Mouse (Mus musculus): ENCODE measurements around the gene AC161166.1. TPM values are rescaled to one million over a fixed set of nuclear protein-coding genes. Genes with fewer than 3 reads are reported as not detected.
A peak's percentile ranks its signal among the peaks of the same experiment; 100 is the strongest.

AC161166.1 gene
- 0.62 and 0.72 TPM in 2 replicates for polyA plus RNA-seq (2015; fragmentation: Nextera tagmentation; extraction: Ambion mirVana)

DNA sequence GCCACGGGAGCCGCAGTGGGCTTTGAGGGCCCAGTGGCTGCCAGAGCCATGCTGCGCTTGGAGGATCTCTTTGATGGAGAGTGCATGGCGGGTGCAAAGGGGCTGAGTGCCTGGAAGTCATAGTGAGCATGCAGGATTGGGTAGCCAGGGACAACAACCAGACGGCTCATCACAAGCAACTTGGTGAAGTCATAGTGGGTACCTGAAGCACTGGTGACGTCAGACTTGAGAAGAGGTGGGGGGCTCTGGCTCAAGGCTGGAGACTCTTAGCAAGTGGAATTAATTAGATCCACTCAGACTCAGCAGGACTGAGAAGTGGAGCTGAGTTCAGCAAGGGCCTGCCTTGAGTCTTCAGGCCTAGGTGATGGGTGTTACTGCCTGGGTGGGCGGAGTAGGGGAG lies at the start of gene AC161166.1:
Gene AC161166.1 (minus strand): TSS at position 101 of the 400 bp plus-strand sequence.
- Histone ChIP-seq H3K27me3 (no peaks in the 10 kb centered on the region), H3K4me3 (replicated peaks) (no peak within 1 kb of the TSS), H3K4me2 (replicated peaks) (no peak within 1 kb of the TSS), H3K36me3 (peaks cover 31% of the 10 kb centered on the region), H3K27ac (replicated peaks) (no peak within 1 kb of the TSS), H3K9me3 (replicated peaks) (no peaks in the 10 kb centered on the region), H3K4me1 (0 out of 2 replicates have a peak, but pooled peaks cover 17% of the 10 kb centered on the region), H3K9ac (no peak within 1 kb of the TSS)
- WGBS: 91% methylated on average over 7 of the region's 7 CpGs
- ATAC-seq (ENCODE audit: insufficient number of reproducible peaks, low FRiP score, low TSS enrichment, low read depth): no peak

GRCm38 (mm10) chr7:24561450-24561849 lies 49.2 kb upstream of the AC161166.1 start:
- Histone ChIP-seq H3K36me3 (peaks cover 67% of the 10 kb centered on the region), H3K4me2 (replicated peaks) (no peak overlapping the region), H3K4me1 (no peaks in the 10 kb centered on the region), H3K4me3 (replicated peaks) (no peak overlapping the region), H3K27ac (replicated peaks) (no peak overlapping the region), H3K9ac (no peak overlapping the region), H3K9me3 (replicated peaks) (no peaks in the 10 kb centered on the region), H3K27me3 (no peaks in the 10 kb centered on the region)
- WGBS: 85% methylated on average over 4 of the region's 4 CpGs
- ATAC-seq (ENCODE audit: insufficient number of reproducible peaks, low FRiP score, low TSS enrichment, low read depth): no peak

- H3K9ac ChIP-seq: no peak overlapping the region
- 88% methylated on average over 10 of the region's 10 CpGs for WGBS
- H3K4me2 ChIP-seq (replicated peaks): no peak overlapping the region
- ATAC-seq (ENCODE audit: insufficient number of reproducible peaks, low FRiP score, low TSS enrichment, low read depth): no peak
- no peaks in the 10 kb centered on the region for H3K4me1 ChIP-seq
- no peak overlapping the region for H3K4me3 ChIP-seq (replicated peaks)
- no peaks in the 10 kb centered on the region for H3K27me3 ChIP-seq
- peaks cover 59% of the 10 kb centered on the region for H3K36me3 ChIP-seq
- no peaks in the 10 kb centered on the region for H3K9me3 ChIP-seq (replicated peaks)
- no peak overlapping the region for H3K27ac ChIP-seq (replicated peaks)
Observed at GRCm38 (mm10) chr7:24555786-24556185, 43.5 kb upstream of the AC161166.1 start.

DNA sequence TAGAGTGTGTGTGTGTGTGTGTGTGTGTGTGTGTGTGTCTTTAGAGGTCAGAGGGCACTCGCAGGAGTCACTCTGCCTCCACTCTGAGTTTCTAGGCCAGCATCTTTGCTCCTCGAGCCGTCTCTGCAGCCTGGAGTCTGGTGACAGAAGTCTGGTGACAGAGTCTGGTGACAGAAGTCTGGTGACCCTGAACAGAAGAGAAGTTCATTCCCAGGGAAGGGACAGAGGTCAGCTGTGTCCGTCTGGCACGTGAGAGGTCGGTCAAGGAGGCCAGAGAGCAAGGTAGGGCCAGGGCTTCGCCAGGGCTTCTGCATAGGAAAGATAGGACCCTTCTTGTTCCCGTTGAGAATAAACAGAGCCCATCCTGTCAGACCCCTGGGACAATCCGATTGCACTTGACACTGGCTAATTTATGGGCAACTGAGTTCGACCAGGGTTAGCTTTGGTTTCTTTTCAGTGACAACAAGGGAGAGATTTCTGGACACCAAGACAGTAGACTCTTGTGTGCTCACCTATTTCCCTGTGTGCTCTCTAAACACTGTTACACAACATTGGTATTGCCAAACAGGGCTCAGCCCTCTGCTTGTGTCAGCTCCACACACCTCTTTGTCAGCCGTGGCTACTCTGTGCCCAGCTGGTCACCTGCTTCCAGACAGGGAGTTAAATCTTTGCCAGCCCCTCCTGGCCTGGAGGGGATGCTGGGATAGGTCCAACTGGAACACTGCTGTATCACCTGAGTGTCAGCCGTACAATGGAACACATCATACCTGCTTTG lies 39.9 kb upstream of the AC161166.1 start:
- Histone ChIP-seq H3K9ac (no peak overlapping the region), H3K27ac (replicated peaks) (no peak overlapping the region), H3K27me3 (no peaks in the 10 kb centered on the region), H3K4me2 (replicated peaks) (no peak overlapping the region), H3K36me3 (peaks cover 60% of the 10 kb centered on the region), H3K4me3 (replicated peaks) (no peak overlapping the region), H3K9me3 (replicated peaks) (no peaks in the 10 kb centered on the region), H3K4me1 (peaks cover 9% of the 10 kb centered on the region)
- WGBS: 83% methylated on average over 12 of the region's 12 CpGs
- ATAC-seq (ENCODE audit: insufficient number of reproducible peaks, low FRiP score, low TSS enrichment, low read depth): no peak

GRCm38 (mm10) chr7:24547534-24548036 lies 35.3 kb upstream of the AC161166.1 start:
- WGBS: 20% methylated on average over 13 of the region's 13 CpGs

GRCm38 (mm10) chr7:24546634-24547389 lies 34.6 kb upstream of the AC161166.1 start:
- ATAC-seq (ENCODE audit: insufficient number of reproducible peaks, low FRiP score, low TSS enrichment, low read depth): peak; percentile 97
- under 1% methylated on average over 57 of the region's 57 CpGs for WGBS
- H3K4me1 ChIP-seq: peaks cover 13% of the 10 kb centered on the region
- H3K27ac ChIP-seq (replicated peaks): peak overlapping the region; percentile 84
- no peaks in the 10 kb centered on the region for H3K9me3 ChIP-seq (replicated peaks)
- peak overlapping the region; percentile 75 for H3K4me2 ChIP-seq (replicated peaks)
- peak overlapping the region; percentile 82 for H3K4me3 ChIP-seq (replicated peaks)
- peaks cover 25% of the 10 kb centered on the region for H3K36me3 ChIP-seq
- peak overlapping the region; percentile 87 for H3K9ac ChIP-seq
- no peaks in the 10 kb centered on the region for H3K27me3 ChIP-seq

More at GRCm38 (mm10) chr7:24547534-24548036, 35.3 kb upstream of the AC161166.1 start:
- Histone ChIP-seq H3K36me3 (peaks cover 32% of the 10 kb centered on the region), H3K27ac (replicated peaks) (peak overlapping the region; percentile 84; the same call in 1 of the 2 replicates), H3K9ac (peak overlapping the region; percentile 87), H3K9me3 (replicated peaks) (no peaks in the 10 kb centered on the region), H3K4me2 (replicated peaks) (peak overlapping the region; percentile 75), H3K4me3 (replicated peaks) (peak overlapping the region; percentile 82), H3K4me1 (peaks cover 13% of the 10 kb centered on the region), H3K27me3 (no peaks in the 10 kb centered on the region)
- no peak; the same call in 1 of the 2 replicates for ATAC-seq (ENCODE audit: insufficient number of reproducible peaks, low FRiP score, low TSS enrichment, low read depth)

GRCm38 (mm10) chr7:24546068-24546614 lies 33.9 kb upstream of the AC161166.1 start, which contains the start of the genes Pinlyp and Xrcc1:
Gene Pinlyp (minus strand): TSS chr7:24546118.
Gene Xrcc1 (plus strand): TSS chr7:24546289.
- H3K9ac ChIP-seq: peak within 1 kb of the TSS; percentile 87
- no peaks in the 10 kb centered on the region for H3K27me3 ChIP-seq
- H3K4me3 ChIP-seq (replicated peaks): peak within 1 kb of the TSS; percentile 82
- peaks cover 21% of the 10 kb centered on the region; the same call in 1 of the 2 replicates for H3K36me3 ChIP-seq
- no peak for ATAC-seq (ENCODE audit: insufficient number of reproducible peaks, low FRiP score, low TSS enrichment, low read depth)
- 23% methylated on average over 13 of the region's 13 CpGs for WGBS
- H3K4me2 ChIP-seq (replicated peaks): peak within 1 kb of the TSS; percentile 75
- H3K9me3 ChIP-seq (replicated peaks): no peaks in the 10 kb centered on the region
- peaks cover 13% of the 10 kb centered on the region for H3K4me1 ChIP-seq
- H3K27ac ChIP-seq (replicated peaks): peak within 1 kb of the TSS; percentile 84

DNA sequence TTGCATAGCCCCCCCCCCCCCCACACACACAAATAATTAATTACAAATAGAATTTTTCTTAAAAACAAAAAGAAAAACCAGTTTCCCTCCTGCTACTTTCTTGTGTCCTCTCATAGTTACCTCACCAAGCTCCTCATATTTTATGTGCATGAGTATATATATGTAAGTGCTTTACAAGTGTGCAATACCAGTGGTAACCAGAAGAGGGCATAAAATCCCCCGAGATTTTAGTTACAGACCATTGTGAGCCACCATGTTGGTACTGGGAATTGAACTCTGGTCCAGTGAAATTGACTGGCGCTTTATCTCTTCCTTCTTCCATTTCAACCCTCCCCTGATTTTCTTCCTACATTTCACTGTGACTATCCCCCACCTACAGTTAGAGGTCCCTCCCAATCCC lies 32.3 kb upstream of the AC161166.1 start:
- ATAC-seq (ENCODE audit: insufficient number of reproducible peaks, low FRiP score, low TSS enrichment, low read depth): no peak
- no peaks in the 10 kb centered on the region for H3K9me3 ChIP-seq (replicated peaks)
- WGBS: 88% methylated on average over 2 of the region's 2 CpGs
- H3K4me3 ChIP-seq (replicated peaks): no peak overlapping the region
- H3K36me3 ChIP-seq: peaks cover 9% of the 10 kb centered on the region; the same call in 1 of the 2 replicates
- no peak overlapping the region for H3K9ac ChIP-seq
- H3K27ac ChIP-seq (replicated peaks): no peak overlapping the region
- H3K27me3 ChIP-seq: no peaks in the 10 kb centered on the region
- peaks cover 13% of the 10 kb centered on the region for H3K4me1 ChIP-seq
- H3K4me2 ChIP-seq (replicated peaks): no peak overlapping the region

GRCm38 (mm10) chr7:24539686-24540085 lies 27.4 kb upstream of the AC161166.1 start:
- 85% methylated on average over 4 of the region's 4 CpGs for WGBS

DNA sequence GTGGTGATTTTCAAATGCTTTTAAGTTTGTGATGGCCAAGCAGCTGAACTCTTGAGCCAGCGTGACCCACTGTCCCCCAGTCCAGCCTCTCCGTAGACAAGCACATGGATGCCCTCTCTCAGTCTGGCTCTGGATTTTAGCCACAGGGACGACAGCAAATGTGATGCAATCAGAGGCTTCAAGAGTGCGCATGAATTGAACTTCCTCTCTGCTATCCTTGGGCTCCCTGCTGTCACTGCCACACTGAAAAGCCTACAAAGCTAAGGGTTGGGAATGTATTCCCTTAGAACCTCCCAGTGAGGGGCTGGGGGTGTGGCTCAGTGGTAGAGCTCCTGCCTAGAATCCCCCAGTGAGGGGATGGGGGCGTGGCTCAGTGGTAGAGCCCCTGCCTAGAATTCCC lies 26.4 kb upstream of the AC161166.1 start:
- Histone ChIP-seq H3K4me3 (replicated peaks) (no peak overlapping the region), H3K36me3 (peaks cover 29% of the 10 kb centered on the region), H3K27ac (replicated peaks) (no peak overlapping the region), H3K4me2 (replicated peaks) (no peak overlapping the region), H3K4me1 (peaks cover 7% of the 10 kb centered on the region), H3K27me3 (no peaks in the 10 kb centered on the region), H3K9me3 (replicated peaks) (no peaks in the 10 kb centered on the region), H3K9ac (no peak overlapping the region)
- no peak for ATAC-seq (ENCODE audit: insufficient number of reproducible peaks, low FRiP score, low TSS enrichment, low read depth)
- 80% methylated on average over 5 of the region's 5 CpGs for WGBS

More at GRCm38 (mm10) chr7:24539686-24540085, 27.4 kb upstream of the AC161166.1 start:
- ATAC-seq (ENCODE audit: insufficient number of reproducible peaks, low FRiP score, low TSS enrichment, low read depth): no peak
- Histone ChIP-seq H3K27ac (replicated peaks) (no peak overlapping the region), H3K36me3 (peaks cover 19% of the 10 kb centered on the region), H3K9me3 (replicated peaks) (no peaks in the 10 kb centered on the region), H3K4me2 (replicated peaks) (no peak overlapping the region), H3K4me3 (replicated peaks) (no peak overlapping the region), H3K4me1 (no peaks in the 10 kb centered on the region), H3K9ac (no peak overlapping the region), H3K27me3 (no peaks in the 10 kb centered on the region)

GRCm38 (mm10) chr7:24538154-24538553 lies 25.9 kb upstream of the AC161166.1 start:
- Histone ChIP-seq H3K4me3 (replicated peaks) (no peak overlapping the region), H3K4me2 (replicated peaks) (no peak overlapping the region), H3K4me1 (peaks cover 12% of the 10 kb centered on the region), H3K9me3 (replicated peaks) (no peaks in the 10 kb centered on the region), H3K27me3 (no peaks in the 10 kb centered on the region), H3K36me3 (peaks cover 34% of the 10 kb centered on the region), H3K27ac (replicated peaks) (no peak overlapping the region), H3K9ac (no peak overlapping the region)
- 39% methylated on average over 5 of the region's 5 CpGs for WGBS
- ATAC-seq (ENCODE audit: insufficient number of reproducible peaks, low FRiP score, low TSS enrichment, low read depth): no peak

All from embryonic facial prominence, embryonic 15.5 days (tissue).